Mouse (Mus musculus): ENCODE measurements around the gene Dennd6b. TPM values are rescaled to one million over a fixed set of nuclear protein-coding genes. Genes with fewer than 3 reads are reported as not detected.

Gene Dennd6b
- polyA plus RNA-seq, 1 experiment from 2014 or later, result 22.8 TPM

DNA sequence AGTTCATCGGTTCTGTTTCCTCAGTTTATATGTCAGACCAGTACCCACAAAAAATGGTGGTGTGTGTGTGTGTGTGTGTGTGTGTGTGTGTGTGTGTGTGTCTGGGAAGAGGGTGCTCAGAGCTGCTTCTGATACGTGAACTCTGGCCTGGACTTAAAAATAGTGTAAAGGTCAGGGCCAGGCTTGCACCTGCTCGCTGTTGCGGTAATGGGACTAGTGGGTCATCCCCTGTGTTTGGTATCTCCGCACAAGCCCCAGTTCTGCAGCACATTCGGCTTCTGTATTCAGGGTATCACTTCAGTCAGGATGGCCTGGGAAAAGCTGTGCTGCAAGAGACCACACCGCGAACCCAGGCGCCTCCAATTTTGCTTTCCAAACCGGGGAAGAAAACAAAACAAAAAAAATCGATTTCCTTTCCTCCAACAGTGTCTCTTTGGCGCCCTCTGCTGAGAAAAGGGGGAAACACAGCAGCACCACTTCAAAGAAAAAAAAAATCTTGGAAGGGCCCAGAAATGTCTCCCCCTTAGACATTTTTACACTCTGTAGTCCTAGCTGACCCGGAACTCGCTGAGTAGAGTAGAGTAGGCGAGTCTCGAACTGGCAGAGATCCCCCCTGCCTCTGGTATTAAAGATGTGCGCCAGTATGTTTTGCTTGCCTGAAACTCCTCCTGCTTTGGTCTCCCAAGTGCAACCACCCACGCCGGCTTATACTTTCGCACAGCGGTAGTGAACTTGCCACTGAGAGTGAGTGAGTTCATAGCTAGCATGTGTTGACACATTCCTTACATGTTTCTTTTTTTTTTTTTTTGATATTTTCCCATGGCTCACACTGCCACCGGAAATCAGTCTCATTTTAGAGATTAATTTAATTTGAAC is 13.8 kb upstream of the Dennd6b start:
- WGBS, result 20% methylated on average over 22 of the region's 22 CpGs
- Histone ChIP-seq H3K27ac (peak overlapping the region; percentile 52; the same call in 1 of the 2 replicates), H3K9ac (no peak overlapping the region), H3K4me1 (peaks cover 19% of the 10 kb centered on the region), H3K36me3 (no peaks in the 10 kb centered on the region), H3K4me2 (replicated peaks) (peak overlapping the region; percentile 62), H3K4me3 (peak overlapping the region; percentile 39), H3K9me3 (no peaks in the 10 kb centered on the region), H3K27me3 (no peaks in the 10 kb centered on the region)
- peak; percentile 34; the same call in 1 of the 2 replicates for ATAC-seq (ENCODE audit: low FRiP score, low read depth)

DNA sequence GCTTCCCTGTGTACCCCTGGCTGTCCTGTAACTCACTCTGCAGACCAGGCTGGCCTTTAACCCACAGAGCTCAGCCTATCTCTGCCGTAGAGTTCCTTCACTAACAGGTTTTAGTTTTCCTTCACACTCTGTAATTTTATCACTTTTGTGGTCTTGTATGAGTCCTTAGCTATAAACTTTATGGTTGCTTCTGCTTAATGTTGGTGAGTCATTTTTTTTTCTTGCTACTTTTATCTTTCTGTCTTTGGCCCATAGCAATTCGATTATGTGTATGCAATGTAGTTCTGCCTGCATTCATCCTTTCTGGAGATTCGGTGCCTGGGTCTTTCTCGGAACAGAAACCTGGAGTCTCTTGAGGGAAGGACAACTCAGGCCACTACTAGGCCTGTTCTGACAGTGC is 11.2 kb upstream of the Dennd6b start:
- H3K9ac ChIP-seq, result no peak overlapping the region
- no peak for ATAC-seq (ENCODE audit: low FRiP score, low read depth)
- 82% methylated on average over 4 of the region's 4 CpGs for WGBS
- peaks cover 11% of the 10 kb centered on the region for H3K9me3 ChIP-seq
- H3K4me3 ChIP-seq, result no peak overlapping the region
- no peaks in the 10 kb centered on the region for H3K27me3 ChIP-seq
- H3K4me2 ChIP-seq (replicated peaks), result no peak overlapping the region
- no peaks in the 10 kb centered on the region for H3K36me3 ChIP-seq
- H3K27ac ChIP-seq, result no peak overlapping the region
- H3K4me1 ChIP-seq, result peaks cover 7% of the 10 kb centered on the region

DNA sequence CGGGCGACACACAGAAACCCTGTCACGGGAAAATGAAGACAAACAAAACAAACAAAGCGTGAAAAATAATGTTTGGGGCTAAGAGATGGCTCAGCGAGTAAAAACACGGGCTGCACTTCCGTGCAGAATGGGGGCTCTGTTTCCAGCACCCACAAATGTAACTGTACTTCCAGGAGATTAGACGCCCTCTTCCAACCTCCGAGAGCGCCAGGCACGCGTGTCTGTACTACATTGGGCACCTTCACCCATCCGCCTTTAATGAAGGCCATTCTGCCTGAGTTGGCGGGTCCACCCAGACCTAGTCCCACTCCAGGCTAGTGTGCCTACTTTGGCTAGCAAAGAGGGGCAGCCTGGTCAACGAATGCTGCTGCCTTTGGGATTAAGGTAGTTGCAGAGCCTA is 760 bp upstream of the Dennd6b start:
- Histone ChIP-seq H3K9me3 (no peaks in the 10 kb centered on the region; the same call in 1 of the 2 replicates), H3K4me2 (replicated peaks) (peak overlapping the region; percentile 78), H3K9ac (peak overlapping the region; percentile 96), H3K4me3 (peak overlapping the region; percentile 89), H3K36me3 (no peaks in the 10 kb centered on the region), H3K27ac (peak overlapping the region; percentile 99), H3K4me1 (peaks cover 15% of the 10 kb centered on the region), H3K27me3 (no peaks in the 10 kb centered on the region)
- ATAC-seq (ENCODE audit: low FRiP score, low read depth), result no peak
- WGBS, result 72% methylated on average over 15 of the region's 15 CpGs

DNA sequence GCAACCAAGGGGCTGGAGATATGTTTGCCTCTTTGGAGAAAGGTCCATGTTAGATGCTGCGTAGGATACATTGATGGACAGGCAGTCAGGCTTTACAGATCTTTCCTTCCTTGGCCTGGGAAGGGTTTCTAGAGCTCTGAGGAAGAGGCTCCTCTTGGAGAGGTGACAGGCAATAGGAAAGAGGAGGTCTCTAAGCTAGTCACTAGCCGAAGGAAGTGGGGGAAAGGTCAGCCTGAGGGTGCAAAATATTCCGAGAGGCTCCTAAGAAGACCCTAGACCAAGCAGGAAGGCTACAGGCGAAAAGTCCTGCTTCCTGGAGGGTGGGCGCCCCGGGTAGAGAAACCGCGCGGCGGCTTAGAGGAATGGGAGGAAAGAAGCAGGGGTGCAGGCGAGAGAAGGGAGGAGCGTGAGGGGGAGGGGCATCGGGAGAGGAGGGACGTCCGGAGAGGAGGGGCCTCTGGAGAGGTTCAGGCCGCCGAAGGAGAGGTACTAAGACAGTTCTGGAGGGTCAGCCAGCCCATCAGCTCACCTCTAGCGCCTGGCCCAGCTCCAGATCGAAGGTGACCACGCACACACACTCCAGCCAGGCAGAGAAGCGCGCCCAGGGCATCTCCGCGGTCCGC is 495 bp downstream of the Dennd6b start:
- WGBS, result under 1% methylated on average over 25 of the region's 25 CpGs
- ATAC-seq (ENCODE audit: low FRiP score, low read depth), result peak; percentile 95
- peak overlapping the region; percentile 99 for H3K27ac ChIP-seq
- no peaks in the 10 kb centered on the region for H3K27me3 ChIP-seq
- peaks cover 1% of the 10 kb centered on the region; the same call in 1 of the 2 replicates for H3K36me3 ChIP-seq
- peaks cover 15% of the 10 kb centered on the region for H3K4me1 ChIP-seq
- H3K9ac ChIP-seq, result peak overlapping the region; percentile 96
- H3K4me3 ChIP-seq, result peak overlapping the region; percentile 89
- H3K9me3 ChIP-seq, result no peaks in the 10 kb centered on the region
- peak overlapping the region; percentile 78 for H3K4me2 ChIP-seq (replicated peaks)

DNA sequence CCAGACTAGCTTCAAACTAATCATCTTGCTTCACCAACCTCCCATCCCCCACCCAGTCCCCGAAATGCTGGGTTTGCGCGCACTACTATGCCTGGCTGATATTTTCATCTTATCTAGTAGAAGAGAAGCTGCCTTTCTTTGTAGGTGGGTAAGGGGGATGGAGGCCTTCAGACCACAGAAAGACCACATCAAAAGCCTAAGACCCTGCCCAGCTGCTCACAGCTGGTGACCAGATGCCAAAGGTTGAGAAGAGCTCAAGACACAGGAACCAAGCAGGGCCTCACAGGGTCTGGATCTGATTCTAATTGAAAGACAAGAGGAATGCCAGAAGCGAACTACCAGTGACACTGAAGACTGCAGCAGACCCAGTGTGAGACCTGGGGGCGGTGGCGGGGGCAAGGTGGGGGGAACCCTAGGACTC is 1.0 kb downstream of the Dennd6b start:
- Histone ChIP-seq H3K36me3 (peaks cover 6% of the 10 kb centered on the region; the same call in 1 of the 2 replicates), H3K4me1 (peaks cover 15% of the 10 kb centered on the region), H3K27me3 (no peaks in the 10 kb centered on the region), H3K9ac (peak overlapping the region; percentile 96), H3K4me3 (peak overlapping the region; percentile 89), H3K27ac (peak overlapping the region; percentile 99), H3K9me3 (no peaks in the 10 kb centered on the region), H3K4me2 (replicated peaks) (peak overlapping the region; percentile 78)
- peak; percentile 4; the same call in 1 of the 2 replicates for ATAC-seq (ENCODE audit: low FRiP score, low read depth)
- WGBS, result 20% methylated on average over 6 of the region's 6 CpGs

DNA sequence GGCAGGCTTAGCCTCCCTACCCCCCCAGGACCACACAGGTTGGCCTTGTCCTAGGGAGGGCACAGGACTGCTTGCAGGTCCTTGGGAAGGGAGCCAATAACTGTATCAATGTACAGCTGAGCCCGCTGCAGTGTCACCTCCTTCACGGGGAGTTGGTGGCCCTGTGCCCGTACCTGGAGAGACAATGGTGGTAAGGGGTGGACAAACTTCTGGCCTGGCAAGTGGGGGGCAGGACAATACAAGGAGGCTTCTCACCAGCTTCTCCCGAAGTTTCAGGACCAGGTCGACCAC is 11.4 kb downstream of the Dennd6b start:
- H3K27ac ChIP-seq, result no peak overlapping the region
- ATAC-seq (ENCODE audit: low FRiP score, low read depth), result no peak
- H3K4me1 ChIP-seq, result peaks cover 29% of the 10 kb centered on the region
- no peak overlapping the region for H3K4me3 ChIP-seq
- WGBS, result 87% methylated on average over 5 of the region's 5 CpGs
- H3K36me3 ChIP-seq, result peaks cover 44% of the 10 kb centered on the region
- H3K4me2 ChIP-seq (replicated peaks), result no peak overlapping the region
- H3K27me3 ChIP-seq, result no peaks in the 10 kb centered on the region
- H3K9me3 ChIP-seq, result no peaks in the 10 kb centered on the region
- no peak overlapping the region; the same call in 1 of the 2 replicates for H3K9ac ChIP-seq

DNA sequence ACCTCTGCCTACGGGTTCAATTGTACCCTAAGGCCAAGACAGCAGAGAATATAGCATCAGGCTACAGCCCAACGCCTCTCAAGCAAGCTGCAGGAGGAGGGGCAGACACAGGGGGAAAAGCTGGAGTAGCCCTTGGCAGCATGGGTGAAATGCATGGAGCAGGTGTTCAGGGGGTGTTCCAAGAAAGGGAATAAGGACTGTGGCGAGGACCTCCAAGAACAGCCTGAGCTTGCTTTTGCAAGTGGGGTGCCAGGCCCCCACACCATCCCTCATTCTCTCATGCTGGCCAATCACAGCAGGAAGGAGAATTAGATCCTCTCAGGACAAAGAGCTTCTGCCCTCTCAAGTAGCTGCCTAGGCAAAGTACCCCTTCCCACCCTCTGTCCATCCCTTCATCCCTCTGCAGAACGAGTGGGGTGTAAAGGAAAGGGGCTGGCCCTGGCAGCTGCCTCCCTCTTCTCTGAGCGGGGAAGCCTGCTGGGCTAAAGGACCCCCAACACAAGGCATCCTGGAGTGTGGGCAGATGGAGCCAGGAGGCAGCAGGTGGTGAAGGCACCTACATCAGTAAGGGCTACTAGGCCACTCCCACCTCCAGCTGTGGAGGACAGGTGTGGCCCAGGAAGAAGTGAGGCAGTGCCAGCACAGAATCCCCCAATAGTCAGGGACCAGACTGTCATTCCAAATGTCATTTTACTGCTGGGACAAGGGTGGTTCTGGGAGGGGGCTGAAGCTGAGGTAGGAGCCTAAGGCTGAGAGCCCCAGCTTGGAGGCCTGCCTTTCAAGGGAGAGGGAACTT is 12.0 kb downstream of the Dennd6b start:
- WGBS, result 62% methylated on average over 5 of the region's 5 CpGs
- no peak overlapping the region for H3K4me3 ChIP-seq
- ATAC-seq (ENCODE audit: low FRiP score, low read depth), result no peak
- no peaks in the 10 kb centered on the region for H3K9me3 ChIP-seq
- H3K27ac ChIP-seq, result no peak overlapping the region
- peaks cover 40% of the 10 kb centered on the region for H3K36me3 ChIP-seq
- no peak overlapping the region for H3K4me2 ChIP-seq (replicated peaks)
- peaks cover 32% of the 10 kb centered on the region for H3K4me1 ChIP-seq
- no peak overlapping the region for H3K9ac ChIP-seq
- H3K27me3 ChIP-seq, result no peaks in the 10 kb centered on the region

DNA sequence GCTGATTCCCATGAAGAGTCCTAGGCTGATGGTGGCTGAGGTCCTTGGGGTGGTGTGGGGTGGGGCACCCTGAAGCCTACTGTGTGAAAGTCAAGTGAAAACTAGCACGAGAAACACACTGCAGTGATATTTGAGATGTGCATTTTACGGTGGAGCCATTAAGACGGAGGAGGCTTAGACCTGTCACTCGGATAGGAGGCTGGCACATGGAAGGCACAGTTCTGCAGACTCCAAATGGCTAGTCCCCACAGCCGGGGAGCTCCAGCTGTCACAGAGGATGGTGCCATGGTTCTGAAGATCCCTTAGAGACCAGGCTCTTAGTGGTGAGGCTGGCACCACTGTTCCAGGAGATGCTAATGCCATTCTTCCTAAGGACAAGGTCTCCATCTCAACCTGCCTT is 13.5 kb downstream of the Dennd6b start:
- H3K4me3 ChIP-seq, result no peak overlapping the region
- no peak overlapping the region for H3K27ac ChIP-seq
- no peak for ATAC-seq (ENCODE audit: low FRiP score, low read depth)
- H3K4me1 ChIP-seq, result peaks cover 47% of the 10 kb centered on the region
- 43% methylated on average over 5 of the region's 5 CpGs for whole genome bisulfite sequencing
- peaks cover 25% of the 10 kb centered on the region for H3K36me3 ChIP-seq
- no peak overlapping the region for H3K9ac ChIP-seq
- H3K4me2 ChIP-seq (replicated peaks), result no peak overlapping the region
- no peaks in the 10 kb centered on the region for H3K9me3 ChIP-seq
- no peaks in the 10 kb centered on the region for H3K27me3 ChIP-seq

DNA sequence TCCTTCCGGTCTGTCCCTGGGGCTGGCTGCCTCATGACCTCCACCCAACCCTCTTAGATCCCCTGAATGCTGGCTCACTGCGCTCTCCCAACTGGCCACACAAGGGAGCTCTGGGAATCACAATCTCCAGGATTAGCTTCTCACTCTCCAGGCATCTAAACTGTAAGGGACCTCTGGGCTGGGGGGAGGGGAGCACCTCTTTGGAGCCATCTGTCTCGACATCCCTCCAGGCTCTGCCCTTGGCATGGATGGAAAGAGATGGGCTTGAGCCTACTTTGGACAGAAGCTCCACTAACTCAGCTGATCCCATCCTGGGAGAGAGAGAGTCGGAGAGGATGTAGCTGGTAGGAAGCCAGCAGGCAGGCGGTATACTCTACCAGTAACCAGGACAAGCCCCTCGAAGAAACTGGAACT is 14.0 kb downstream of the Dennd6b start:
- peaks cover 52% of the 10 kb centered on the region for H3K4me1 ChIP-seq
- H3K27ac ChIP-seq, result no peak overlapping the region
- H3K9me3 ChIP-seq, result no peaks in the 10 kb centered on the region
- no peak overlapping the region for H3K4me3 ChIP-seq
- ATAC-seq (ENCODE audit: low FRiP score, low read depth), result no peak
- peaks cover 21% of the 10 kb centered on the region for H3K36me3 ChIP-seq
- H3K27me3 ChIP-seq, result no peaks in the 10 kb centered on the region
- 31% methylated on average over 6 of the region's 6 CpGs for WGBS
- H3K4me2 ChIP-seq (replicated peaks), result 0 out of 2 replicates have a peak overlapping the region, but pooled peaks have one; percentile 96
- no peak overlapping the region for H3K9ac ChIP-seq

DNA sequence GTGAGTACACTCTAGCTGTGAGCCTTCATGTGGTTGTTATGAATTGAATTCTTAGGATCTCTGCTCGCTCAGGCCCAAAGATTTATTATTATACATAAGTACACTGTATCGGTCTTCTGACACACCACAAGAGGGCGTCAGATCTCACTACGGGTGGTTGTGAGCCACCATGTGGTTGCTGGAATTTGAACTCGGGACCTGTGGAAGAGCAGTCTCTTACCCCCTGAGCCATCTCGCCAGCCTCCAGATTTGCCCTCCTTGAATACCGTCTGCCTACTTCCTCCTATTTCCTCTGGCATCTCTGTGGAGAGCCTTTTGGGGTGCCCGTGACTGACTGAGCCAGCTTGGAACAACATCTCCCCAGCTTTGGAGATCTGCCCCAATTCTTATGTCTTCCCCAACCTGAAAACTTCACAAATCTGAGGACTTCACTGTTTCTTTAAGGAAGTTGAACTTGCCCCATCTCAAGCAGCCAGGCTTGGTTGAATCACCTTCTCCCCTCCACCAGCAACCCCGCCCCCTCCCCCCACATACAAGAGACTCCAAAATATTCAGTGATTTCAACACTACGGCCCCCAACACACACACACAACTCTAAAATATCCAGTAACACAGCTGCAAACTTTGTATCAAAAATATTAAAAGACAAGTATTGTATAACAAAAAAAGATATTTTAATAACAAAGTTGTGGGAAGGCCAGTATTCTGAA is 14.6 kb downstream of the Dennd6b start:
- Histone ChIP-seq H3K4me3 (peak overlapping the region; percentile 82), H3K9me3 (no peaks in the 10 kb centered on the region), H3K36me3 (peaks cover 14% of the 10 kb centered on the region), H3K9ac (peak overlapping the region; percentile 93; the same call in 1 of the 2 replicates), H3K27me3 (no peaks in the 10 kb centered on the region), H3K4me2 (replicated peaks) (peak overlapping the region; percentile 96), H3K4me1 (peaks cover 58% of the 10 kb centered on the region), H3K27ac (no peak overlapping the region)
- WGBS, result 75% methylated on average over 10 of the region's 10 CpGs
- ATAC-seq (ENCODE audit: low FRiP score, low read depth), result no peak

DNA sequence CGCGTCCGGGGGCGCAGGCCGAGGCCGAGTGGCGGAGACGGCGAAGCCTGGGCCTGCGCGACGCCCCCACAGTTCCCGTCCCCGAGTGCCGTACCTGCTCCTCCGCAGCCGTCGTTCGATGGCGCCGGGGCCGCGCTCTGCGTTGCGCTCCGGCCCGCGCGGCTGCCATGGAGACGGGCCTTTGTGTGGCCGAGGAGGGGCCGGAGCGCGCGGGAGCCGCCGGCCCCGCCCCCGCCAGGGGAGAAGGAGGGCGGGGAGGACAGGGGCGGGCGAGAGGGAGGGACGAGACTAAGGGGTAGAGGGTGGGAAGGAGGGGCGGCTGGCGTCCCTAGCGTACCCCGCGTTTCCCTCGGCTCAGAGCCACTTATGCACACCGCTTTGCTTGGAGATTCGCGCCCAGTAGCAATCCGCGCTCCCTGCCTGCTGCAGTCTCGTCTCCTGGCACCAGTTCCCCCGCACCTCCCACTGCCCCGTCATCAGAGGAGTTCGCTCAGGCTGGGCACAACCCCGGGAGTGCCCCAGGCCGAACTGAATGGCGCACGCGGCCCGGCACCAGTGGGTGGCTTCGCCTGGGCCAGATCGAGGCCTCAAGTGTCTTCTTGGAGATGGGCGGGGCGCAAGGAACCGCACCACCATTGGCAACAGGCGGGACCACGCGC is 15.6 kb downstream of the Dennd6b start, which contains the start of gene Plxnb2:
Gene Plxnb2 (minus strand): TSS at position 218 of the 659 bp plus-strand sequence.
- ATAC-seq (ENCODE audit: low FRiP score, low read depth), result peak; percentile 91
- Histone ChIP-seq H3K9ac (peak within 1 kb of the TSS; percentile 93), H3K4me2 (replicated peaks) (peak within 1 kb of the TSS; percentile 96), H3K27me3 (no peaks in the 10 kb centered on the region), H3K4me3 (peak within 1 kb of the TSS; percentile 82), H3K9me3 (no peaks in the 10 kb centered on the region), H3K27ac (peak within 1 kb of the TSS; percentile 94), H3K36me3 (peaks cover 4% of the 10 kb centered on the region), H3K4me1 (peaks cover 68% of the 10 kb centered on the region)
- under 1% methylated on average over 57 of the region's 72 CpGs for WGBS
